Mouse (Mus musculus) G1E (cell line): ENCODE measurements at regions not wholly inside any gene's neighbourhood (a gene's known extent, or its start where the extent isn't known, plus 50 kb on each side); places are given as distances from the start of the nearest gene placed in this dataset.

Experiments
- CTCF ChIP-seq: IDR thresholded peaks from 2 replicates; pipeline ENCODE4 v1.5.1; 2012; ENCODE audit warnings: low read depth, low read length, inconsistent platforms, mixed read lengths
- GATA1 ChIP-seq: IDR thresholded peaks from 2 replicates; pipeline ENCODE4 v1.6.1; 2012; ENCODE audit warnings: borderline replicate concordance, low read length, inconsistent platforms, mixed read lengths
- GATA2 ChIP-seq: IDR thresholded peaks from 2 replicates; pipeline ENCODE4 v1.6.1; 2012; ENCODE audit warnings: low read depth, low read length, inconsistent platforms, borderline replicate concordance
- TAL1 ChIP-seq: conservative IDR thresholded peaks from 2 replicates; pipeline ENCODE4 v1.6.1; 2012; ENCODE audit warnings: low read depth, low read length, inconsistent platforms, mixed read lengths

DNA sequence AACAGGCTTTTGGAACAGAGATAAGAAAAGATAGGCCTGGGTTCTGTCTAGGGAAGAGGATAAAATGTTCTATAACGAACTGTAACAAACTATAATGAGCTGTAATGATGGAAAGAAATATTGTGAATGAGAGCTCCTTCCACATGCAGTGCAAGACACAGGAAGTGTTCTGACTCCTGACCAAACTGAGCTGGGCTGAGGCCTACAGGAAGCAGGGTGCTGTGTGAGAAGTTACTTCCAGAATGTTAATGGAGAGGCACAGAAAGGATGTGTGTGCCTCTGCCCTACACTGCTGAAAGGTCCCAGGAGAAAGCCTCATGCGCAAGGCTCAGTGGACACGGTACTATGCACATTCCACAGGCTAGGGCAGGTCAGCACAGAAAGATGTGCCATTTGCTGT lies 80.8 kb downstream of the Gm12728 start:
- TF ChIP-seq GATA1: no peak
- TF ChIP-seq CTCF: no peak
- TF ChIP-seq TAL1: no peak
- no peak for TF ChIP-seq GATA2
